Mouse (Mus musculus) liver, postnatal 0 days (tissue): Measurements from ENCODE around the gene Fam57a. TPM values are rescaled to one million over a fixed set of nuclear protein-coding genes. Genes with fewer than 3 reads are reported as not detected.

Experiments used
- ATAC-seq: fragments of 200-750 bp; cut with Nextera tagmentation; 2 replicates; pipeline ENCODE4 v1.8.0; 2017; ENCODE audit warnings: mild to moderate bottlenecking, moderate library complexity
- DNase-seq: peaks from one replicate; pipeline ENCODE4 v3.0.0-alpha.2; 2016
- H3K27ac ChIP-seq: fragments of 300-500 bp; sonication (generic); 2 replicates; pipeline ENCODE4 v1.5.1; 2014; ENCODE audit warnings: antibody characterized with exemption, moderate library complexity, mild to moderate bottlenecking, low read depth
- H3K27me3 ChIP-seq: fragments of 300-500 bp; sonication (generic); 2 replicates; pipeline ENCODE4 v1.6.1; 2014; ENCODE audit warnings: low read length, control low read depth, mixed read lengths; ENCODE audit not compliant: insufficient read depth
- H3K36me3 ChIP-seq: fragments of 300-500 bp; sonication (generic); replicated peaks from 2 replicates; pipeline ENCODE4 v1.6.1; 2014; ENCODE audit warnings: mild to moderate bottlenecking, control low read depth, low read length, moderate library complexity, mixed read lengths; ENCODE audit not compliant: insufficient read depth
- H3K4me1 ChIP-seq: fragments of 300-500 bp; sonication (generic); 2 replicates; pipeline ENCODE4 v1.6.1; 2014; ENCODE audit warnings: antibody characterized with exemption, mild to moderate bottlenecking, control low read depth; ENCODE audit not compliant: insufficient read depth
- H3K4me2 ChIP-seq: fragments of 300-500 bp; sonication (generic); 2 replicates; pipeline ENCODE4 v1.6.1; 2014; ENCODE audit warnings: low read depth, mild to moderate bottlenecking, low read length, moderate library complexity, mixed read lengths
- H3K4me3 ChIP-seq: fragments of 300-500 bp; sonication (generic); 2 replicates; pipeline ENCODE4 v1.5.1; 2014; ENCODE audit warnings: low read depth, low read length
- H3K9ac ChIP-seq: fragments of 300-500 bp; sonication (generic); replicated peaks from 2 replicates; pipeline ENCODE4 v1.6.1; 2014; ENCODE audit warnings: mild to moderate bottlenecking, moderate library complexity
- H3K9me3 ChIP-seq: fragments of 300-500 bp; sonication (generic); 2 replicates; pipeline ENCODE4 v1.6.1; 2016; ENCODE audit warnings: mild to moderate bottlenecking, control low read depth, low read length, mixed read lengths
- CTCF ChIP-seq: sonication (generic); IDR thresholded peaks from 2 replicates; pipeline ENCODE4 v1.5.1; 2016; ENCODE audit warnings: antibody characterized with exemption, low read depth
- EP300 ChIP-seq: IDR thresholded peaks from 2 replicates; pipeline ENCODE4 v1.6.1; 2016; ENCODE audit warnings: antibody characterized with exemption, low read depth, mild to moderate bottlenecking
- WGBS: fragments of 180-500 bp; shearing (Covaris S2); extraction: QIAGEN DNeasy Blood & Tissue Kit; methylation state at CpG from one replicate; pipeline ENCODE4 v1.1.7; 2014; ENCODE audit not compliant: insufficient replicate concordance; 5-methylcytosine and 5-hydroxymethylcytosine counted together
- polyA plus RNA-seq: library from polyadenylated mRNA; unstranded; fragments of >200 nt; fragmentation: Nextera tagmentation; extraction: Ambion mirVana; gene quantifications from 2 replicates; pipeline ENCODE4 v1.2.1, GENCODE M21; 2015

Gene Fam57a
- polyA plus RNA-seq, 1 experiment from 2014 or later, result 2.5 TPM

DNA sequence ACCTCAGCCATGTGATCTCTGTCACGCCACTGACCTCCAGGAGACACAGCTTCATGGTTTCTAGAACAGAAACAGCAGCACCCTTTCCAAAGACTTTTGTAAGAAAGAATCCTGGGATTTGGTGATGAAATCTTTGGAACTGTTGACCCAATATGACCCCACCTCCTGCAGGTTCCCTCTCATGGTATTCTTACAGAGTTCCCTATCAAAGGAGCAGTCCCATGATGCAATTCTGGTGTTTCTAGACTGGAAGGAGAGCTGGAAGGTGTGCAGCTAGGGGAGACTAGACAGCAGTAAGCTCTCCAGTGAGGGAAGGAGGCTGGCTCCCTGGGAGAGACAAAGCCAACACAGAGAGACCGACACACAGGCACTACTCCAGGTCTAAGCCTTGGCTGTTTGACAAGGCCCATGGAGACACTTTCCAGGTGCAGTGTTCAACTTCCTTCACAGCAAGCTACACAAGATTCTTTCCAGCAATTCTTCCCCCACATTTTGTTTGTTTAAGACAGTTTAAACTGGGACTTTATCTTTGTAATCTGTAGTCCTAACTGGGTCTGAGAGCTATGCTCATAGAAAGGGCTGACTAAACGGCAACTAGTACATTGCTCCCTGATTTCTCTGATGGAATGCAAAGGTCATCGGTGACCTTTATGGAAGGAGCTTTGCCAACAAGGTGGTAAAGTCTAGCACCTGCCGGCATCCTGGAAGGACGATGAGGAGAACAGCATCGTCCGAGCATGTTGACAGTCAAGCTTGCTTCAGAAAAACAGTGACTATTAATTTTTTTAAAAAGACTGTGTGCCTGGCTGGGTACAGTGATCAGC, 33.1 kb upstream of the Fam57a start:
- DNase-seq (no peak), ATAC-seq (no peak)
- H3K27me3 ChIP-seq, result no peaks in the 10 kb centered on the region
- H3K36me3 ChIP-seq, result no peaks in the 10 kb centered on the region; the same call in 1 of the 2 replicates
- no peak overlapping the region for H3K4me3 ChIP-seq
- TF ChIP-seq CTCF (no peak), EP300 (no peak)
- no peak overlapping the region for H3K27ac ChIP-seq
- WGBS, result 80% methylated on average over 8 of the region's 8 CpGs
- H3K4me1 ChIP-seq, result no peaks in the 10 kb centered on the region
- no peaks in the 10 kb centered on the region for H3K9me3 ChIP-seq
- no peak overlapping the region for H3K9ac ChIP-seq
- no peak overlapping the region for H3K4me2 ChIP-seq

DNA sequence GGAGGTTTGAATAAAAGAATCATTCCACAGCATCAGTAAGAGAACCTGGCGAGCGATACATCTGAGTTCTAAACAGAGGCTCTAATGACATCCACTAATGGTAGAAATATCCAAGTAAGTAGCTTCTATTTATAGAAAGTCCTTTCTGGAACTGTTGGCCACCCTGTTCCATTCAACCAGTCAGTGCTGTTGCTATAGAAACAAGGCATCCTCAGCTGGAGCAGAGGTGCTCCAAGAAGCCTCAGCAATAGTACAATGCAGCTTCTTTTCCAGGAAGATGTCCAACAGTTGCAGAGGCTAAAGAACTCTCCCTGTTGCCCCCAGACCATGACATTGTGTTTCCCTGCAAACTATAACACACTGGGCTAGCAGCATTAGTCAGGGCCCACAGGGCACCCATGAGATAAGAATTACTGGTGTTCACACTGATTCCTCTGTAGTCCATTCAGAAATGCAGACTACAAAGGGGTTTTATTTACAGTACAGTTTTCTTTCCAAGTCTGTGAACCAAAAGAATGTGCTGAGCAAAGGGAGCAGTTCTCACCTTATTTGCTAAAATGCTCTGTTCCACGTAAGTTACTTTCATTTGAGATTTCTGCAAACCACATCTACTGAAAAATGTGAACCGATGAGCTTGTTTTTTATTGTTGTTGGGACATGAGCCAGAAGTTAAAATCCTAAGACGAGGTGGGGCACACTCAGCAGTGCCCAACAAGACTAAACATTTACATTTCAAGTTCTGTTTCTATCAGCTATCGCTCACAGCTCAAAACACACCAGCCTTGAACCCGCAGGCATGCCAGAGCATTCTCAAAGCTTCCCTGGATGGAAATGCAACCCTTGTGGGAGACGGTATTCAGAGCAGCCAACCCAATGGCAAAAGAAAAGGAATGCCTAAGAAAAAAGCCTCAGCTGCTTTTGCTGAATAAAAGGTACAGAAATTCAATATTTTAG, 31.1 kb upstream of the Fam57a start:
- Histone ChIP-seq H3K27me3 (no peaks in the 10 kb centered on the region), H3K4me3 (no peak overlapping the region), H3K4me2 (no peak overlapping the region), H3K36me3 (no peaks in the 10 kb centered on the region; the same call in 1 of the 2 replicates), H3K4me1 (no peaks in the 10 kb centered on the region), H3K9me3 (no peaks in the 10 kb centered on the region), H3K9ac (no peak overlapping the region), H3K27ac (no peak overlapping the region)
- DNase-seq, result no peak
- no peak for ATAC-seq
- 84% methylated on average over 8 of the region's 8 CpGs for WGBS
- no peak for TF ChIP-seq CTCF
- TF ChIP-seq EP300, result no peak

DNA sequence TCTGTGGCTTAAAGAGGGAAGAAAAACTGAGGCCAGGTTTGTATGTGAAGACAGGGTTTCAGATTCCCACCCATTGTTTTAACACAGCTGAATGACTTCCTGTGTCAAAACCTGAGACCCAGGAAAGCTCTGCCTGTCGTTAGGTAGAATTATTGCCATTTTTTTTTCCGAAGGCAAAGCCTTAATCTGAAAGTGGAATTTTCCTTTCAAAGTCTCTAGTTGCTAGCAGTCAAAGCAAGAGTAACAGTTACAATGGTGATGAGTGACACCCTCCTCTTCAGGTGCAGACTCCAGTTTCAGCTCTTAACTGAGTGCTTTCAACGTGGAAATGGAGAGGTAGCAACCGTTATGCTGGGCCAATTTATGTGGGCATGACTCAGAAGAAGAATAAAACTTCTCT, 28.5 kb upstream of the Fam57a start:
- no peak overlapping the region for H3K27ac ChIP-seq
- peaks cover 8% of the 10 kb centered on the region; the same call in 1 of the 2 replicates for H3K36me3 ChIP-seq
- H3K4me2 ChIP-seq, result no peak overlapping the region

DNA sequence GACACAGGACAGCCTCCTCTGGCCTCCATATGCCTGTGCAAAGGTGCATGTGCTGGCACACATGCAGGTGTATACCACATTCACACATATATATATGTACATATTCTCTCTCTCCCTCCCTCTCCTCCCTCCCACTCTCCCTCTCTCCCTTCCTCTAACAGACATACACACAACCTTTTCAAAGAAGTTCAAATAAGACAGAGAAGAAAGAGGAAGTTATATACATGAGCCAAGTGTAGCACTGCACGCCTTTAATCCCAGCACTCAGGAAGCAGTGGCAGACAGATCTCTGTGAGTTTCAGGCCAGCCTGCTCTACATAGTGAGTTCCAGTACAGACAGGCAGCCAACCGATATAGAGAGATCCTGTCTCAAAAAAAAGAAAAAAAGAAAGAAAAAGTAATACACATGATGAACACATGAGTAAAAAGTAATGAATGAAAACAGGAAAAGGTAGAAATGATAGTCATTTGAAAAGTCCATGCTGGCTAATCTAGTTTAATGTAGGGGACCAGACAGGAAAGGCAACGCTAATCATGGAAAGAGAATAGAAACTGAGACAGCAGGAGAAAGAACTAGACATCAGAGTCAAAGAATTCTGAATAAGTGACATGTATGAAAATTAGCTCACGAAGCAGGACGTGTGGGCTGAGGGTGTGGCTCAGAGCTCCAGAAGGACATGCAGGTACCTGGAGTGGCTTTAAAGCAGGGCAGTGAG, 26.1 kb upstream of the Fam57a start:
- DNase-seq, result no peak
- ATAC-seq, result no peak
- H3K4me1 ChIP-seq, result no peaks in the 10 kb centered on the region
- TF ChIP-seq CTCF, result no peak
- H3K36me3 ChIP-seq, result peaks cover 14% of the 10 kb centered on the region; the same call in 1 of the 2 replicates
- no peak overlapping the region for H3K4me3 ChIP-seq
- H3K9me3 ChIP-seq, result no peaks in the 10 kb centered on the region
- H3K27me3 ChIP-seq, result no peaks in the 10 kb centered on the region
- no peak overlapping the region for H3K4me2 ChIP-seq
- 61% methylated on average over 5 of the region's 5 CpGs for WGBS
- no peak overlapping the region for H3K9ac ChIP-seq
- no peak overlapping the region for H3K27ac ChIP-seq

More for the DNA sequence above, 28.5 kb upstream of the Fam57a start:
- DNase-seq, result no peak
- H3K9ac ChIP-seq, result no peak overlapping the region
- ATAC-seq, result no peak
- no peaks in the 10 kb centered on the region for H3K4me1 ChIP-seq
- TF ChIP-seq EP300 (no peak), CTCF (no peak)
- no peaks in the 10 kb centered on the region for H3K9me3 ChIP-seq
- no peaks in the 10 kb centered on the region for H3K27me3 ChIP-seq
- H3K4me3 ChIP-seq, result no peak overlapping the region
- WGBS, result 63% methylated on average over 4 of the region's 4 CpGs

DNA sequence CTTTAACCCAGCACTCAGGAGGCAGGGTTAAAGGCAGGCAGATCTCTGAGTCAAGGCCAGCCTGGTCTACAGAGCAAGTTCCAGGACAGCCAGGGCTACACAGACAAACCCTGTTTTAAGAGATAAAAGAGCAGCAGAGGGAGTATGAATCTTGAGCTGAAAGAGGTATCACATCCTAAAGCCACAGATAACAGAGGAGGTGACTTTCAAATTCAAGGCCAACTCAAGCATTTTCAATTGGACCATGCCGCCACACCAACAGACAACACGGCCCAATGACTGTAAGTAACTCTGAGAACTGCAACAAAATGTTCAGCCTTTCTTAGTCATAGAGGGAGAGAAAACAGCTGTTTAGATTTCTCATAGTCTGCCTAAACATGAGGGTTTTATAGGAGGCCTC, 25.3 kb upstream of the Fam57a start:
- no peaks in the 10 kb centered on the region for H3K4me1 ChIP-seq
- no peaks in the 10 kb centered on the region for H3K9me3 ChIP-seq
- H3K4me2 ChIP-seq, result no peak overlapping the region
- H3K4me3 ChIP-seq, result no peak overlapping the region
- no peaks in the 10 kb centered on the region for H3K27me3 ChIP-seq
- no peak for DNase-seq
- no peak overlapping the region for H3K9ac ChIP-seq
- no peak for ATAC-seq
- H3K27ac ChIP-seq, result no peak overlapping the region
- H3K36me3 ChIP-seq, result peaks cover 19% of the 10 kb centered on the region; the same call in 1 of the 2 replicates
- 85% methylated on average over 2 of the region's 2 CpGs for WGBS
- no peak for TF ChIP-seq EP300
- TF ChIP-seq CTCF, result no peak

DNA sequence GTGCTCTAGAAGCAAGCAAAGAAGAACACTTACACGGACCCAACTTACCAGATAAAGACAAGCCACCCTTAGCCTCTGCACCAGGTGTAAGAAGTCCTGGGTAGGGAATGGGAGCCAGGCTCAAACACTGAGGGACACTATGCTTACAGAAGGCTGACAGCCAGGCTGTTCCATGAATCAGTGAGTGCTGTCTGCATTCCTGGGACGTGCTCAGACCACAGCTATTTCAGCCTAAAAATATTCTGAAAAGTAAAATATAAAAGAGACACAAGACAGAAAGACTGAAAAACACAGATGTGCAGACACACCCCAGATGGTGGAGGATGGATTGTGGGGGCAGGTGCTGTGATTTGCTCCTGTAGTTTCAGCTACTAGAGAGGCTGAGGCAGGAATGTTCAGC, 24.6 kb upstream of the Fam57a start:
- H3K9ac ChIP-seq, result no peak overlapping the region
- WGBS, result 86% methylated on average over 2 of the region's 2 CpGs
- H3K27me3 ChIP-seq, result no peaks in the 10 kb centered on the region
- no peak overlapping the region for H3K4me2 ChIP-seq
- H3K36me3 ChIP-seq, result peaks cover 24% of the 10 kb centered on the region; the same call in 1 of the 2 replicates
- no peak overlapping the region for H3K27ac ChIP-seq
- no peak for ATAC-seq
- H3K4me1 ChIP-seq, result no peaks in the 10 kb centered on the region
- no peak overlapping the region for H3K4me3 ChIP-seq
- H3K9me3 ChIP-seq, result no peaks in the 10 kb centered on the region
- no peak for TF ChIP-seq CTCF
- no peak for DNase-seq
